10 mouse cellular contexts compared by ENCODE assay signal in genomic region chr8:105359646-105360045, GRCm38 (mm10). TPM values are rescaled to one million over a fixed set of nuclear protein-coding genes. Genes with fewer than 3 reads are reported as not detected.
A peak's percentile ranks its signal among the peaks of the same experiment; 100 is the strongest.
DNase-seq lines count a peak whose midpoint lies in the region; ATAC-seq and TF ChIP-seq lines count a peak whose summit lies in the region.
"Had no signal": no experiment of that assay in that cellular context is flagged by ENCODE, and none has a peak within 500 bp of the region (broad histone marks: within the 10 kb centered on the region; RNA-seq: fewer than 3 reads in every experiment).

No protein-coding gene starts in this region.

- TF ChIP-seq CTCF in kidney, adult 2 months (conservative IDR thresholded peaks at IDR 0.05; ENCODE audit: insufficient read depth, insufficient read length, low read depth, low read length) = 0 out of 2 replicates have a peak, but pooled peaks have one; percentile 27
- TF ChIP-seq CTCF in E14TG2a.4 (conservative IDR thresholded peaks at IDR 0.05; ENCODE audit: low read length) = peak; percentile 14; the same call in 1 of the 2 replicates
- TF ChIP-seq CTCF in brain, embryonic 14.5 days (IDR thresholded peaks at IDR 0.05; ENCODE audit: borderline replicate concordance, extremely low read depth, insufficient read depth, insufficient read length) = peak; percentile 42; the same call in 1 of the 2 replicates

- 0 out of 2 replicates have a peak overlapping the region, but pooled peaks have one; percentile 23 for H3K9ac ChIP-seq in limb, embryonic 12.5 days (replicated peaks)
- H3K9ac ChIP-seq: embryonic facial prominence, embryonic 15.5 days; limb, embryonic 15.5 days had no signal

- no peak overlapping the region for H3K4me3 ChIP-seq in kidney, adult 2 months (ENCODE audit: insufficient read depth, low read depth, low read length)
- 0 out of 2 replicates have a peak overlapping the region, but pooled peaks have one; percentile 23 for H3K4me3 ChIP-seq in E14TG2a.4 (replicated peaks; ENCODE audit: low read length)
- H3K4me3 ChIP-seq in limb, embryonic 12.5 days (replicated peaks) = no peak overlapping the region
- H3K4me3 ChIP-seq: embryonic facial prominence, embryonic 15.5 days; limb, embryonic 15.5 days had no signal

- no peak for ATAC-seq in limb, embryonic 12.5 days (ENCODE audit: insufficient number of reproducible peaks, insufficient read depth, low FRiP score, low TSS enrichment, low read depth)
- ATAC-seq in cerebellum, adult (ENCODE audit: insufficient number of reproducible peaks, low FRiP score, low TSS enrichment) = no peak

- WGBS in kidney, adult 2 months = 48% methylated on average over 4 of the region's 4 CpGs
- WGBS in limb, embryonic 12.5 days = 35% methylated on average over 4 of the region's 4 CpGs

- H3K27me3 ChIP-seq in kidney, adult 2 months (replicated peaks; ENCODE audit: control insufficient read depth, insufficient read depth, low read length) = no peaks in the 10 kb centered on the region
- H3K27me3 ChIP-seq in E14TG2a.4 (ENCODE audit: insufficient read depth, low read length) = no peaks in the 10 kb centered on the region
- no peaks in the 10 kb centered on the region for H3K27me3 ChIP-seq in limb, embryonic 12.5 days
- H3K27me3 ChIP-seq: embryonic facial prominence, embryonic 15.5 days; limb, embryonic 15.5 days had no signal

- TF ChIP-seq POLR2A in kidney, adult 2 months (IDR thresholded peaks at IDR 0.05; ENCODE audit: low read depth, low read length) = no peak
- no peak for TF ChIP-seq POLR2A in brain, embryonic 14.5 days (IDR thresholded peaks at IDR 0.05; ENCODE audit: borderline replicate concordance, extremely low read depth, insufficient read depth, insufficient read length, poor library complexity, severe bottlenecking)

- no peak overlapping the region for H3K27ac ChIP-seq in kidney, adult 2 months (ENCODE audit: insufficient read depth, low read depth, low read length)
- no peak overlapping the region for H3K27ac ChIP-seq in limb, embryonic 12.5 days
- H3K27ac ChIP-seq: embryonic facial prominence, embryonic 15.5 days; limb, embryonic 15.5 days had no signal

- no peaks in the 10 kb centered on the region for H3K9me3 ChIP-seq in E14TG2a.4 (ENCODE audit: low read length)
- no peaks in the 10 kb centered on the region for H3K9me3 ChIP-seq in limb, embryonic 12.5 days
- H3K9me3 ChIP-seq: embryonic facial prominence, embryonic 15.5 days; limb, embryonic 15.5 days had no signal

- H3K4me1 ChIP-seq in kidney, adult 2 months (ENCODE audit: control insufficient read depth, insufficient read depth, low read length) = 0 out of 2 replicates have a peak, but pooled peaks cover 4% of the 10 kb centered on the region
- peaks cover 54% of the 10 kb centered on the region for H3K4me1 ChIP-seq in E14TG2a.4 (replicated peaks; ENCODE audit: low read depth, low read length)
- H3K4me1 ChIP-seq in limb, embryonic 12.5 days (replicated peaks) = peaks cover 8% of the 10 kb centered on the region

- H3K36me3 ChIP-seq in kidney, adult 2 months (ENCODE audit: control insufficient read depth, insufficient read depth, low read length) = no peaks in the 10 kb centered on the region
- peaks cover 25% of the 10 kb centered on the region for H3K36me3 ChIP-seq in E14TG2a.4 (ENCODE audit: insufficient read depth, low read length)
- H3K36me3 ChIP-seq in limb, embryonic 12.5 days = peaks cover 59% of the 10 kb centered on the region
- H3K36me3 ChIP-seq: embryonic facial prominence, embryonic 15.5 days had no signal

- H3K4me2 ChIP-seq in limb, embryonic 12.5 days = no peak overlapping the region
- H3K4me2 ChIP-seq: embryonic facial prominence, embryonic 15.5 days; limb, embryonic 15.5 days had no signal

- DNase-seq in kidney, adult 2 months = no peak
- no peak for DNase-seq in kidney, adult 8-10 months
- DNase-seq in brain, embryonic 14.5 days (ENCODE audit: low read depth) = peak; percentile 67
- DNase-seq in spleen, postnatal 10 days (ENCODE audit: low spot score in 2 of 2) = no peak
- DNase-seq in layer of hippocampus, postnatal 25 days (ENCODE audit: extremely low spot score in 1 of 2, low spot score in 1 of 2) = no peak

RNA-seq across cellular contexts. Expression of gene Slc9a5, which starts 11.0 kb away (rescaled TPM):
- polyA plus RNA-seq in kidney, adult 2 months (2012; rRNA removed) = 1.9 and 2.5 TPM in 2 replicates
- polyA plus RNA-seq in brain, embryonic 14.5 days (2012; rRNA removed) = 39.3 and 56.1 TPM in 2 replicates
- 7.0 and 7.6 TPM in 2 replicates for polyA plus RNA-seq in limb, embryonic 12.5 days (2016; fragmentation: Nextera tagmentation; extraction: Ambion mirVana)
- 10 to 100 TPM; 12.5 to 13.4 TPM for total RNA-seq in layer of hippocampus, postnatal 25 days (2021)

RNA-seq across cellular contexts. Expression of gene Fhod1, which starts 11.9 kb away (rescaled TPM):
- 18.2 and 20.0 TPM in 2 replicates for polyA plus RNA-seq in kidney, adult 2 months (2012; rRNA removed)
- polyA plus RNA-seq in brain, embryonic 14.5 days (2012; rRNA removed) = 5.8 and 7.8 TPM in 2 replicates
- 1.6 and 2.3 TPM in 2 replicates for polyA plus RNA-seq in limb, embryonic 12.5 days (2016; fragmentation: Nextera tagmentation; extraction: Ambion mirVana)
- 1 to 10 TPM; 1.7 to 2.8 TPM for total RNA-seq in layer of hippocampus, postnatal 25 days (2021)

RNA-seq across cellular contexts. Expression of gene Plekhg4, which starts 13.4 kb away (rescaled TPM):
- polyA plus RNA-seq in kidney, adult 2 months (2012; rRNA removed) = 0.14 and 0.18 TPM in 2 replicates
- polyA plus RNA-seq in brain, embryonic 14.5 days (2012; rRNA removed) = 11.5 and 13.6 TPM in 2 replicates
- 0.72 and 0.80 TPM in 2 replicates for polyA plus RNA-seq in limb, embryonic 12.5 days (2016; fragmentation: Nextera tagmentation; extraction: Ambion mirVana)
- total RNA-seq in layer of hippocampus, postnatal 25 days (2021) = 1 to 10 TPM in 1 of 2 experiments, under 1 TPM in 1; 0.49 to 1.1 TPM

RNA-seq across cellular contexts. Expression of gene Tmem208, which starts 33.5 kb away (rescaled TPM):
- 113 and 116 TPM in 2 replicates for polyA plus RNA-seq in kidney, adult 2 months (2012; rRNA removed)
- 93.6 and 144 TPM in 2 replicates for polyA plus RNA-seq in brain, embryonic 14.5 days (2012; rRNA removed)
- polyA plus RNA-seq in limb, embryonic 12.5 days (2016; fragmentation: Nextera tagmentation; extraction: Ambion mirVana) = 95.6 and 109 TPM in 2 replicates
- 10 to 100 TPM; 40.7 to 45.2 TPM for total RNA-seq in layer of hippocampus, postnatal 25 days (2021)

RNA-seq across cellular contexts. Expression of gene Lrrc29, which starts 33.6 kb away (rescaled TPM):
- 11.0 and 14.1 TPM in 2 replicates for polyA plus RNA-seq in kidney, adult 2 months (2012; rRNA removed)
- 2.3 and 2.4 TPM in 2 replicates for polyA plus RNA-seq in brain, embryonic 14.5 days (2012; rRNA removed)
- polyA plus RNA-seq in limb, embryonic 12.5 days (2016; fragmentation: Nextera tagmentation; extraction: Ambion mirVana) = 1.5 TPM in 2 replicates
- 1 to 10 TPM; 4.0 to 9.2 TPM for total RNA-seq in layer of hippocampus, postnatal 25 days (2021)
